Mouse (Mus musculus) brain, embryonic 14.5 days (tissue): ENCODE results near the gene Fmnl1.

Source experiments
- CTCF ChIP-seq: fragments of 200-500 bp; IDR thresholded peaks from 2 replicates; pipeline ENCODE4 v1.5.1; 2012; ENCODE audit warnings: inconsistent platforms, mild to moderate bottlenecking, moderate library complexity, borderline replicate concordance; ENCODE audit not compliant: insufficient read depth, insufficient read length; ENCODE audit errors: extremely low read depth
- POLR2A ChIP-seq: fragments of 200-500 bp; IDR thresholded peaks from 2 replicates; pipeline ENCODE4 v1.6.1; 2012; ENCODE audit warnings: mild to moderate bottlenecking, inconsistent platforms, borderline replicate concordance; ENCODE audit not compliant: poor library complexity, insufficient read depth, insufficient read length, severe bottlenecking; ENCODE audit errors: extremely low read depth

DNA sequence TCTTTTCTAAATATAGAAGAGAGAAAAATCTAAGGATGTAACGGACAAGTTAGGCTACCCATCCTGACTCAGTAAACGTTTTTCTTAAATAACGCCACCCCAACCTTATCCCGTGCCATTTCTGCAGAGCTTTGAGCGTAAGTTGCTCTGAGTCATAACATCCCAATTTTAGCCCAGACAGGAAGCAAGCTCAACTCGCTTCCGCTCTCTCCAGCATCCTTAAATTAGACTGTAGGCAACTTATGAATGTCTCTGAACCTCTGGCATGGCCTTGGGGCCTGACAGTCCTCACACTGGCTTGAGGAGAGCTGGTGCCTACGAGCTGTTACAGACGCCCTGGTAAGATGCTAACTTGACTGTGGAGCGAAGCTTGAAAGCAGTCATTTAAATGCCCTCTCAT is 52.5 kb downstream of the Fmnl1 start:
- TF ChIP-seq CTCF, result no peak
- no peak for TF ChIP-seq POLR2A
